Mouse (Mus musculus) kidney, postnatal 14 days (tissue): ENCODE measurements around the gene Ap3b1.

Experiments used
- DNase-seq: peaks from one replicate; pipeline ENCODE4 v3.0.0; 2022; ENCODE audit warnings: mixed read lengths

Ap3b1 gene

GRCm38 (mm10) chr13:94595701-94596361, 237.1 kb downstream of the Ap3b1 start:
- no peak for DNase-seq

- DNase-seq = no peak
Observed at GRCm38 (mm10) chr13:94596386-94597033, 237.8 kb downstream of the Ap3b1 start.

GRCm38 (mm10) chr13:94599718-94600117, 241.0 kb downstream of the Ap3b1 start:
- DNase-seq = no peak

GRCm38 (mm10) chr13:94607035-94607860, 248.5 kb downstream of the Ap3b1 start:
- no peak for DNase-seq

GRCm38 (mm10) chr13:94607861-94608223, 249.1 kb downstream of the Ap3b1 start:
- no peak for DNase-seq

- DNase-seq = peak; percentile 4
Observed at GRCm38 (mm10) chr13:94608420-94608831, 249.7 kb downstream of the Ap3b1 start.

GRCm38 (mm10) chr13:94608947-94609346, 250.2 kb downstream of the Ap3b1 start:
- no peak for DNase-seq
